Mouse (Mus musculus) forebrain, embryonic 12.5 days (tissue): Measurements from ENCODE around the gene Glul. TPM values are rescaled to one million over a fixed set of nuclear protein-coding genes. Genes with fewer than 3 reads are reported as not detected.
"Not testable (repeated sequence)": the region's sequence is repeated elsewhere in the genome, so short reads cannot be mapped to it uniquely, and the experiment has no call there.

Source experiments
- ATAC-seq: fragments of 200-750 bp; cut with Nextera tagmentation; 2 replicates; pipeline ENCODE4 v1.8.0; 2017; ENCODE audit warnings: moderate TSS enrichment; ENCODE audit not compliant: low FRiP score
- H3K27ac ChIP-seq: fragments of 300-500 bp; sonication (generic); 2 replicates; pipeline ENCODE4 v1.5.1; 2016; ENCODE audit warnings: mild to moderate bottlenecking
- H3K27me3 ChIP-seq: fragments of 300-500 bp; sonication (generic); 2 replicates; pipeline ENCODE4 v1.6.1; 2016; ENCODE audit warnings: mild to moderate bottlenecking
- H3K36me3 ChIP-seq: fragments of 300-500 bp; sonication (generic); replicated peaks from 2 replicates; pipeline ENCODE4 v1.6.1; 2016; ENCODE audit warnings: mild to moderate bottlenecking
- H3K4me1 ChIP-seq: fragments of 300-500 bp; sonication (generic); 2 replicates; pipeline ENCODE4 v1.6.1; 2016
- H3K4me2 ChIP-seq: fragments of 300-500 bp; sonication (generic); 2 replicates; pipeline ENCODE4 v1.6.1; 2016; ENCODE audit warnings: mild to moderate bottlenecking, moderate library complexity
- H3K4me3 ChIP-seq: fragments of 300-500 bp; sonication (generic); replicated peaks from 2 replicates; pipeline ENCODE4 v1.5.1; 2016; ENCODE audit warnings: mild to moderate bottlenecking
- H3K9ac ChIP-seq: fragments of 300-500 bp; sonication (generic); 2 replicates; pipeline ENCODE4 v1.6.1; 2016; ENCODE audit warnings: mild to moderate bottlenecking
- H3K9me3 ChIP-seq: fragments of 300-500 bp; sonication (generic); 2 replicates; pipeline ENCODE4 v1.6.1; 2016
- WGBS: fragments of 180-500 bp; shearing (Covaris S2); methylation state at CpG from one replicate; pipeline ENCODE4 v1.1.7; 2016; 5-methylcytosine and 5-hydroxymethylcytosine counted together
- polyA plus RNA-seq: library from polyadenylated mRNA; unstranded; fragments of >200 nt; fragmentation: Nextera tagmentation; extraction: Ambion mirVana; gene quantifications from 2 replicates; pipeline ENCODE4 v1.2.1, GENCODE M21; 2016

The Glul gene
- 108 and 119 TPM in 2 replicates for polyA plus RNA-seq

- peaks cover 18% of the 10 kb centered on the region for H3K36me3 ChIP-seq
- H3K9ac ChIP-seq = peak within 1 kb of the TSS; percentile 84
- ATAC-seq = peak; percentile 97
- peaks cover 37% of the 10 kb centered on the region for H3K4me1 ChIP-seq
- H3K4me3 ChIP-seq = peak within 1 kb of the TSS; percentile 82
- no peaks in the 10 kb centered on the region for H3K27me3 ChIP-seq
- H3K27ac ChIP-seq = peak within 1 kb of the TSS; percentile 98
- H3K4me2 ChIP-seq = peak within 1 kb of the TSS; percentile 79
- H3K9me3 ChIP-seq = no peaks in the 10 kb centered on the region
- WGBS = under 1% methylated on average over 51 of the region's 51 CpGs
These were observed at the start of gene Glul, which contains the start of gene Teddm2 for GRCm38 (mm10) chr1:153899731-153900380. Glul (plus strand) TSS chr1:153899944. Teddm2 (minus strand) TSS chr1:153900228.

GRCm38 (mm10) chr1:153852696-153853095 is 47.0 kb upstream of the Glul start:
- H3K4me1 ChIP-seq, H3K4me3 ChIP-seq, H3K9me3 ChIP-seq, H3K27ac ChIP-seq, H3K27me3 ChIP-seq, ATAC-seq, H3K4me2 ChIP-seq, H3K9ac ChIP-seq, H3K36me3 ChIP-seq: not testable (repeated sequence)
- WGBS = 84% methylated on average over 7 of the region's 7 CpGs

- Histone ChIP-seq H3K27me3 (no peaks in the 10 kb centered on the region), H3K27ac (no peak overlapping the region), H3K36me3 (no peaks in the 10 kb centered on the region), H3K9ac (no peak overlapping the region), H3K4me1 (no peaks in the 10 kb centered on the region), H3K4me2 (no peak overlapping the region), H3K9me3 (no peaks in the 10 kb centered on the region), H3K4me3 (no peak overlapping the region)
- 80% methylated on average over 8 of the region's 8 CpGs for WGBS
- no peak for ATAC-seq
These were observed 43.8 kb upstream of the Glul start for GRCm38 (mm10) chr1:153855946-153856345.

GRCm38 (mm10) chr1:153874045-153874444 is 25.7 kb upstream of the Glul start, which contains the start of gene Teddm1b:
Teddm1b (plus strand) TSS chr1:153874345.
- ATAC-seq = no peak
- Histone ChIP-seq H3K4me3 (no peak within 1 kb of the TSS), H3K9ac (no peak within 1 kb of the TSS), H3K27me3 (no peaks in the 10 kb centered on the region), H3K27ac (no peak within 1 kb of the TSS), H3K36me3 (no peaks in the 10 kb centered on the region), H3K4me1 (no peaks in the 10 kb centered on the region), H3K4me2 (no peak within 1 kb of the TSS), H3K9me3 (no peaks in the 10 kb centered on the region)
- WGBS = 91% methylated on average over 6 of the region's 6 CpGs

GRCm38 (mm10) chr1:153880391-153880790 is 19.4 kb upstream of the Glul start:
- H3K27me3 ChIP-seq, H3K36me3 ChIP-seq, ATAC-seq, H3K4me1 ChIP-seq, H3K4me3 ChIP-seq, H3K9me3 ChIP-seq, H3K27ac ChIP-seq, H3K9ac ChIP-seq, H3K4me2 ChIP-seq: not testable (repeated sequence)
- 95% methylated on average over 17 of the region's 17 CpGs for WGBS

GRCm38 (mm10) chr1:153886024-153886633 is 13.6 kb upstream of the Glul start:
- no peak overlapping the region for H3K9ac ChIP-seq
- H3K27ac ChIP-seq = no peak overlapping the region
- ATAC-seq = no peak
- 0 out of 2 replicates have a peak, but pooled peaks cover 2% of the 10 kb centered on the region for H3K27me3 ChIP-seq
- H3K4me2 ChIP-seq = no peak overlapping the region
- H3K4me1 ChIP-seq = no peaks in the 10 kb centered on the region
- no peaks in the 10 kb centered on the region for H3K9me3 ChIP-seq
- WGBS = 50% methylated on average over 17 of the region's 17 CpGs
- H3K36me3 ChIP-seq = no peaks in the 10 kb centered on the region
- H3K4me3 ChIP-seq = no peak overlapping the region

- WGBS = 94% methylated on average over 10 of the region's 10 CpGs
- Histone ChIP-seq H3K4me2 (no peak overlapping the region), H3K27me3 (peaks cover 12% of the 10 kb centered on the region), H3K4me1 (no peaks in the 10 kb centered on the region), H3K9ac (no peak overlapping the region), H3K4me3 (no peak overlapping the region), H3K27ac (no peak overlapping the region), H3K36me3 (no peaks in the 10 kb centered on the region), H3K9me3 (no peaks in the 10 kb centered on the region)
- ATAC-seq = no peak
These were observed 9.6 kb upstream of the Glul start for GRCm38 (mm10) chr1:153890121-153890520.

GRCm38 (mm10) chr1:153891442-153891841 is 8.3 kb upstream of the Glul start, which contains the start of gene Teddm1a:
Teddm1a (plus strand) TSS chr1:153891742.
- 79% methylated on average over 4 of the region's 4 CpGs for WGBS
- ATAC-seq = no peak
- Histone ChIP-seq H3K36me3 (no peaks in the 10 kb centered on the region), H3K9me3 (no peaks in the 10 kb centered on the region), H3K9ac (no peak within 1 kb of the TSS), H3K4me3 (no peak within 1 kb of the TSS), H3K27ac (no peak within 1 kb of the TSS), H3K4me2 (no peak within 1 kb of the TSS), H3K4me1 (no peaks in the 10 kb centered on the region), H3K27me3 (peaks cover 11% of the 10 kb centered on the region)

GRCm38 (mm10) chr1:153893746-153894145 is 6.0 kb upstream of the Glul start:
- no peaks in the 10 kb centered on the region for H3K36me3 ChIP-seq
- H3K4me2 ChIP-seq = no peak overlapping the region
- H3K4me1 ChIP-seq = peaks cover under 1% of the 10 kb centered on the region
- peaks cover 9% of the 10 kb centered on the region for H3K27me3 ChIP-seq
- H3K9me3 ChIP-seq = no peaks in the 10 kb centered on the region
- H3K4me3 ChIP-seq = no peak overlapping the region
- H3K27ac ChIP-seq = no peak overlapping the region
- WGBS = 65% methylated on average over 2 of the region's 2 CpGs
- no peak overlapping the region for H3K9ac ChIP-seq
- ATAC-seq = no peak

GRCm38 (mm10) chr1:153894201-153894893 is 5.4 kb upstream of the Glul start:
- no peaks in the 10 kb centered on the region for H3K36me3 ChIP-seq
- H3K9me3 ChIP-seq = no peaks in the 10 kb centered on the region
- H3K4me2 ChIP-seq = no peak overlapping the region
- peaks cover 6% of the 10 kb centered on the region for H3K4me1 ChIP-seq
- H3K4me3 ChIP-seq = no peak overlapping the region
- H3K9ac ChIP-seq = no peak overlapping the region
- peaks cover 9% of the 10 kb centered on the region for H3K27me3 ChIP-seq
- WGBS = 65% methylated on average over 8 of the region's 8 CpGs
- no peak for ATAC-seq
- no peak overlapping the region for H3K27ac ChIP-seq

- no peak overlapping the region for H3K4me3 ChIP-seq
- no peak overlapping the region for H3K9ac ChIP-seq
- WGBS = 32% methylated on average over 5 of the region's 5 CpGs
- no peak for ATAC-seq
- H3K27ac ChIP-seq = no peak overlapping the region
- H3K36me3 ChIP-seq = no peaks in the 10 kb centered on the region
- no peak overlapping the region for H3K4me2 ChIP-seq
- H3K9me3 ChIP-seq = no peaks in the 10 kb centered on the region
- peaks cover 9% of the 10 kb centered on the region for H3K27me3 ChIP-seq
- H3K4me1 ChIP-seq = peaks cover 6% of the 10 kb centered on the region
These were observed 4.8 kb upstream of the Glul start for GRCm38 (mm10) chr1:153894979-153895378.

- no peak overlapping the region for H3K4me2 ChIP-seq
- peaks cover 7% of the 10 kb centered on the region for H3K27me3 ChIP-seq
- no peak overlapping the region for H3K4me3 ChIP-seq
- H3K9me3 ChIP-seq = no peaks in the 10 kb centered on the region
- H3K36me3 ChIP-seq = no peaks in the 10 kb centered on the region
- no peak overlapping the region for H3K27ac ChIP-seq
- 83% methylated on average over 8 of the region's 8 CpGs for WGBS
- no peak overlapping the region for H3K9ac ChIP-seq
- ATAC-seq = no peak
- peaks cover 21% of the 10 kb centered on the region for H3K4me1 ChIP-seq
These were observed 2.5 kb upstream of the Glul start for GRCm38 (mm10) chr1:153897196-153897595.
